Mouse (Mus musculus): ENCODE results near the gene Manbal. TPM values are rescaled to one million over a fixed set of nuclear protein-coding genes. Genes with fewer than 3 reads are reported as not detected.

Manbal gene
- 10 to 100 TPM; 52.0 to 55.7 TPM for total RNA-seq (2021)
- long read RNA-seq, experiment 1, transcript Manbal-201 (3 exons, 1,107 nt), result major isoform, 53 of 69 reads
- long read RNA-seq, experiment 1, partial matches to known transcripts, result 13 of 69 reads
- long read RNA-seq, experiment 1, other reads (novel, unspliced or antisense), result 3 of 69 reads
- long read RNA-seq, experiment 2, transcript Manbal-201 (3 exons, 1,107 nt), result major isoform, 67 of 87 reads
- long read RNA-seq, experiment 2, partial matches to known transcripts, result 11 of 87 reads
- long read RNA-seq, experiment 2, other reads (novel, unspliced or antisense), result 9 of 87 reads

- DNase-seq (ENCODE audit: low spot score in 2 of 2), result peak; percentile 91 to 98
- TF ChIP-seq CTCF (conservative IDR thresholded peaks at IDR 0.05), result no peak
- Histone ChIP-seq H3K4me3 (peak within 1 kb of the TSS; percentile 97), H3K27ac (peak within 1 kb of the TSS; percentile 95)
These were observed at the start of gene Manbal for GRCm38 (mm10) chr2:157367184-157367893. Manbal (plus strand) TSS chr2:157367594.

- no peak overlapping the region for H3K27ac ChIP-seq
- no peak for TF ChIP-seq CTCF (conservative IDR thresholded peaks at IDR 0.05)
- H3K4me3 ChIP-seq, result no peak overlapping the region
- DNase-seq (ENCODE audit: low spot score in 2 of 2), result no peak
These were observed 47.3 kb upstream of the Manbal start for GRCm38 (mm10) chr2:157320135-157320534.

- Histone ChIP-seq H3K4me3 (no peak overlapping the region), H3K27ac (0 out of 2 replicates have a peak overlapping the region, but pooled peaks have one; percentile 1)
- DNase-seq (ENCODE audit: low spot score in 2 of 2), result no peak
- no peak for TF ChIP-seq CTCF (conservative IDR thresholded peaks at IDR 0.05)
These were observed 46.5 kb upstream of the Manbal start for GRCm38 (mm10) chr2:157320886-157321285.

- no peak for TF ChIP-seq CTCF (conservative IDR thresholded peaks at IDR 0.05)
- H3K27ac ChIP-seq, result peak overlapping the region; percentile 18; the same call in 1 of the 2 replicates
- no peak for DNase-seq (ENCODE audit: low spot score in 2 of 2)
- no peak overlapping the region for H3K4me3 ChIP-seq
These were observed 45.2 kb upstream of the Manbal start for GRCm38 (mm10) chr2:157322029-157322766.

GRCm38 (mm10) chr2:157325238-157325637 lies 42.2 kb upstream of the Manbal start:
- DNase-seq (ENCODE audit: low spot score in 2 of 2), result no peak
- Histone ChIP-seq H3K4me3 (no peak overlapping the region), H3K27ac (no peak overlapping the region)
- no peak for TF ChIP-seq CTCF (conservative IDR thresholded peaks at IDR 0.05)

- Histone ChIP-seq H3K4me3 (no peak overlapping the region), H3K27ac (no peak overlapping the region)
- no peak for TF ChIP-seq CTCF (conservative IDR thresholded peaks at IDR 0.05)
- DNase-seq (ENCODE audit: low spot score in 2 of 2), result no peak
These were observed 39.3 kb upstream of the Manbal start for GRCm38 (mm10) chr2:157328106-157328505.

GRCm38 (mm10) chr2:157328570-157328969 lies 38.8 kb upstream of the Manbal start:
- Histone ChIP-seq H3K4me3 (no peak overlapping the region), H3K27ac (no peak overlapping the region)
- no peak for TF ChIP-seq CTCF (conservative IDR thresholded peaks at IDR 0.05)
- DNase-seq (ENCODE audit: low spot score in 2 of 2), result no peak

- no peak overlapping the region for H3K27ac ChIP-seq
- no peak overlapping the region for H3K4me3 ChIP-seq
- TF ChIP-seq CTCF (conservative IDR thresholded peaks at IDR 0.05), result no peak
- DNase-seq (ENCODE audit: low spot score in 2 of 2), result no peak
These were observed 35.3 kb upstream of the Manbal start for GRCm38 (mm10) chr2:157332059-157332458.

- DNase-seq (ENCODE audit: low spot score in 2 of 2), result peak; percentile 64 to 80
- H3K4me3 ChIP-seq, result no peak overlapping the region
- TF ChIP-seq CTCF (conservative IDR thresholded peaks at IDR 0.05), result peak; percentile 86
- H3K27ac ChIP-seq, result no peak overlapping the region
These were observed 28.7 kb upstream of the Manbal start for GRCm38 (mm10) chr2:157338663-157339062.

GRCm38 (mm10) chr2:157339532-157339931 lies 27.9 kb upstream of the Manbal start:
- no peak for DNase-seq (ENCODE audit: low spot score in 2 of 2)
- TF ChIP-seq CTCF (conservative IDR thresholded peaks at IDR 0.05), result no peak
- peak overlapping the region; percentile 90 for H3K27ac ChIP-seq

GRCm38 (mm10) chr2:157340221-157340741 lies 27.1 kb upstream of the Manbal start:
- Histone ChIP-seq H3K27ac (peak overlapping the region; percentile 90), H3K4me3 (no peak overlapping the region)
- no peak for TF ChIP-seq CTCF (conservative IDR thresholded peaks at IDR 0.05)
- peak; percentile 49 to 87 for DNase-seq (ENCODE audit: low spot score in 2 of 2)

More at GRCm38 (mm10) chr2:157339532-157339931, 27.9 kb upstream of the Manbal start:
- no peak overlapping the region for H3K4me3 ChIP-seq

GRCm38 (mm10) chr2:157341554-157342270 lies 25.7 kb upstream of the Manbal start:
- no peak overlapping the region for H3K4me3 ChIP-seq
- H3K27ac ChIP-seq, result peak overlapping the region; percentile 75
- TF ChIP-seq CTCF (conservative IDR thresholded peaks at IDR 0.05), result peak; percentile 92
- peak; percentile 61 to 82 for DNase-seq (ENCODE audit: low spot score in 2 of 2)

Measured in layer of hippocampus, adult 2 months (tissue).